Mouse (Mus musculus): ENCODE data around the gene Gm49336.

- TF ChIP-seq GATA1 (IDR thresholded peaks at IDR 0.05; ENCODE audit: borderline replicate concordance, low read length) (no peak), FLI1 (IDR thresholded peaks at IDR 0.05; ENCODE audit: low read length) (no peak)
Measured at GRCm38 (mm10) chr14:60217616-60218015, 33.7 kb downstream of the Gm49336 start.
